Mouse (Mus musculus) E14TG2a.4 (cell line): Measurements from ENCODE around the gene Hspb2.

Experiments
- CTCF ChIP-seq: conservative IDR thresholded peaks from 2 replicates; pipeline ENCODE4 v1.5.1; 2014; ENCODE audit warnings: low read length
- POU5F1 ChIP-seq: IDR thresholded peaks from 2 replicates; pipeline ENCODE4 v1.6.1; 2014; ENCODE audit warnings: low read length, borderline replicate concordance

DNA sequence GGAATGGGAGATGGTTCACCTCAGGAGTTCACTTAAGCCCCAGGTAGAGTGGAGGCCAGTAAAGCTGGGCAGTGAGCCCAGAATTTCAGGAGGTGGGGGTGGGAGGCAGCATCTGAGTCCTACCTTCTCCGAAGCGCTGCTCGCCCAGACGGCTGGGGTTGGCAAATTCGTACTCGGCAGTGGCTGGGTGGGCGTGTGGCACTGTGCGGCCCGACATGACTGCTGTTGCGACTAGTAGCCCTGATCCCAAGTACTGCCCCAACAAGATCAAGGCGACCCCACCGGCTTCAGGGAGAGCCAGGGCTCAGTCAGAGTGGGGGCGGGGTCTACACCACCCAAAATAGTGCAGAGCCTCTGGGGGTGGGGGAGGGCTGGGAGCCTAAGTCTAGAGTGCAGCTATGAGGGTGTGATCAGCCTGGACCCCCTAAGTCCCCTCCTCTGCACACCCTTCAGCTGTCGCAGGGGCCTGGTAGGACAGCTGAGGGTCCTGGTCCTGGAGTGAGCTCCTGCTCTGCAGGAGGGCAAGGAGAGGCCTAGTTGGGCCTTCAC lies at the start of gene Hspb2:
- no peak for TF ChIP-seq POU5F1
- no peak for TF ChIP-seq CTCF
